Mouse (Mus musculus) spleen, postnatal 14 days (tissue): ENCODE measurements around the gene Snx20.

Experiments used
- DNase-seq, 2 experiments: peaks; one replicate each; pipeline ENCODE4 v3.0.0; 2021 to 2022; ENCODE audit warnings: low spot score in 2 of 2

The Snx20 gene

DNA sequence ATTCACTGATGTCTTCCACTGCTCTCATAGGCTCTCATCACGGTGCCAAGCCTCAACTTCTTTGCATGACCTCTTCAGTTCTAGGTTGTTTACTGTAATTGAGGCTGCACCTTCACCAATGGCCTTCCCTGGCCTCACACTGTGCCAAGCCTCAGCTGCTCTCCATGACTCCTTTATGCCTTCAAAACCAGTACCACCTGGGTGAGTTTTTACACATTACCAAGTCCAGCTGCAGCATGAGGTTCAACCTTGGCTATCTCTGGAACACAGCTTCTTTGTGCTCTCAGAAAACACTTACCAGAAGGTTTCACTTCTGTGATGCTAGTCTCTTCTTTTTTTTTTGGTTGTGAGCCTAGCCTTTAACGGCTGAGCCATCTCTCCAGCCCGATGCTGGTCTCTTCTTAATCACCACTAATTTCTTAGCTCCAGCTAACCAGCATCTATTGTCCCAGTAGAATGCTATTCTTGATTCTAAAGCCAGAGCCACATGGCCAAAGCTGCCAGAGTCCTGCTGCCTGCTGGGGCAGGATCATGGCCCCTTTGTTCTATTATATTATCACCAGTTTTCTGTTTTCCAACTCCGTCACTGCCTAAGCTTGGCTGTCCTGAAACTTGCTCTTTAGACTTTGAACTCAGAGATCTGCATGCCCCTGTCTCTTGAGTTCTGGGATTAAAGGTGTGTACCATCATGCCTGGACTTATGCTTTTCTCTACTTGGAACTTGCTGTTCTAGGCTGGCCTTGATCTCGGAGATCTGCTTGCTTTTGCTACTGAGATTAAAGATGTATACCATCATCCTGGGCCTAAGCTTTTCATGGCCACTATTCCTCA lies 7.0 kb upstream of the Snx20 start:
- no peak for DNase-seq

- no peak for DNase-seq
Measured at GRCm38 (mm10) chr8:88638908-88639307, 3.0 kb upstream of the Snx20 start.

DNA sequence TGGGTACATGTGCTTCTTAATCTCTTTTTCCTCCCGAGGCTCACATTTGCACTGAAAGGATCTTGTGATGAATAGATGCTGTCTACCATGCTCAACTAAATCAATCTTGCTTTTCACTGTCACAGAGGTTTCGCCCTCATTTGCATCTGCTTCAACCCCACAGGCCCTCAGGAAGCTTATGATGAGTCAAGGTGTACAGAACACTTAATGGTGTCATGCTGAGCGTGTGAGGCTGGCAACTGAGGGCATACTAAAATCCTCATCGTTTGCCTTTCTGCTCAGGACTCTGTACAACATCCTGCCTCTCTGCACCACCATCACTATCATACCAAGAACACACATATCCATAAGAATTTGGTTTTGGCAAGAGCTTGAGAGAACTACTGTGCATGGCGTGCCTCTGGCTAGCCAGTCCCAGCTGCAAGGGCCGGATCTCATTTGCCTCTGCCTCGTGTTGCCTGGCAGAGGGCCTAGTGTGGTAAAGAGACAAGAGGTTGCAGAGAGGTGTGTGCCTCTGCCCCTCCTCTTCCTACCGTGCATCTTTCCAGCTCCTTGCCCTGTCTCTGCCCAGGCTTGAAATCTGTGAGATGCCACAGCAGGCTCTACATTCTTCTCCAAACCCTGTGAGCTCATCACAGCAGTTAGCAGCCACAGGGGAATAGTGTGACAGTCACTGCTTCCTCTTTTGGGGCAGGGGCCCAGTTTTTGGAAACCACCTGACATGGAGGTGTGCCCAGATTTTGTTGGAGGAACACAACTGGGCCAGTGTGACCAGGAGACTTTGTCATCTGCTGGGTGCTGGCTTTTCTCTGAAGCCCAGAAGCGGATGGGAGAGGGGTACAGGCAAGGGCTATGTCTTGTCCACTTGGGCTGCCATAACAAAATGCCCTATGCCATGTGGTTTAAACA lies 1.4 kb upstream of the Snx20 start:
- peak in 1 of 2 experiments; percentile 49 for DNase-seq

- no peak for DNase-seq
Measured at GRCm38 (mm10) chr8:88633343-88633765, 2.6 kb downstream of the Snx20 start.

DNA sequence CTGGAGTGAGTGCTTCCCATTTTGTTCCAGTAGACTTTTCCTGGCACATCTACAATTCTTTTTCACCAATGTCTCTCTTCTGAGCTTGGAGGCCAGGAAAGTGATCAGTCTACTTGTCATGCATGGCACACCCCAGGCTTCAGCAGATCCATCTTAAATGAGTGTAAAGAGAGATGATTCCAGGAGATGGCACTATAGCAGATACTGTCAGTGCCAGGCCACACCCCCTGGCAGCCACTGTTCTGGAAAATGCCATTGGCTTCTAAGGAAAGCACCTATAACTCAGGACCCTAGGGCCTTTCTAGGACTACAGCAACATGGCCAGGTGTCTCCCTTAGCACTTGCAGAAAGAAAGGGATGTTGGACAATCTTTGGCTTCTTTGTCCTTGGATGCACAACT lies 4.8 kb downstream of the Snx20 start:
- no peak for DNase-seq

DNA sequence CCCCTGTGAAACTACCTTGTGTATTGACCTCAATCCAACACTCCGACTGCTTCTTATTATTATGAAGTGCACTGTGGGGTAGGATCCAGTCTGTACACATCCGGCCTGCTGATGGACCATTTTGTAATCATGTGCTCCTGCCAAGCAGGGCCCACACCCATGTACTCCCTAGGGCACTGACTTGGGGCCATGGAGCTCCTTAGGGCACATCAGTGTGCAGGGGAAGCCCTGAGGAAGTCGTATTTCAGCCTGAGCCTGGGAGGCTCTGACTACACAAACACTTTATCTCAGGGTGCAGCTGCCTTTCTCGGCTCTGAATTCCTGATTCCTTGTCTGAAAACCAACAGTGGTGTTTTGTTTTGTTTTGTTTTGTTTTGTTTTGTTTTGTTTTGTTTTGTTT lies 5.7 kb downstream of the Snx20 start:
- DNase-seq = no peak

DNA sequence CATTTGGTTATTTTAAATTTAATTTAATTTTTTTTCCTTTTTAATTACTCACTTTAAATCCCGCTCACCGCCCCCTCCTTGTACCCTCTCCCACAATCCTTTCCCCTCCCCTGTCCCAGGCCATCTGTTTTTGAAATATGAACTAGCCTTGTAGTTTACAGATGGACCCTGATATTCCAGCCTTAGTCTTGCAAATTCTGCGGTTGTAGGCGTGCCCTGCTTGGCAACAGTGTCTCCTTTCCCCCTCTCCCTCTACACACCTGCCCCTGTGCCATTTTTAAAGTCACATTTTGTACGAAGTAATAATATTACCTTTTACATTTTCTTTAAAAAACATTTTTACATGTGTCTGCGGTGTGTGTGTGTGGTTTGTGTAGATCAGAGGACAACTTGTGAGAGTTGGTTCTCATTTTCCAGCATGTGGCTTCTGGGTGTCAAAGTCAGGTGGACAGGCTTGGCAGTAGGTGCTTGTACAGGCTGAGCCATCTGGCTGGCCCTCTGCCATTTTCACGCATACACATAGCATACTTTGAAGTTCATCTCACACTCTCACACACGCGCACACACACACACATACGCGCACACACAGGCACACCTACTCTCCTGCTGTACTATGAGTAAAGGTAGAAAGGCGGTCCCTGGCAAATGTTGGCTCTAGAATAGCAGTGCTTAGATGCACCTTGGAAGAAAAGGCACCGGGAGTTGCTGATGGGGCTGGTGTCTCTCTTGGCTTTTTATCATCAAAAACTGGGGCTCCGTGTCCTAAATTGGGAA lies 7.7 kb downstream of the Snx20 start:
- no peak for DNase-seq

DNA sequence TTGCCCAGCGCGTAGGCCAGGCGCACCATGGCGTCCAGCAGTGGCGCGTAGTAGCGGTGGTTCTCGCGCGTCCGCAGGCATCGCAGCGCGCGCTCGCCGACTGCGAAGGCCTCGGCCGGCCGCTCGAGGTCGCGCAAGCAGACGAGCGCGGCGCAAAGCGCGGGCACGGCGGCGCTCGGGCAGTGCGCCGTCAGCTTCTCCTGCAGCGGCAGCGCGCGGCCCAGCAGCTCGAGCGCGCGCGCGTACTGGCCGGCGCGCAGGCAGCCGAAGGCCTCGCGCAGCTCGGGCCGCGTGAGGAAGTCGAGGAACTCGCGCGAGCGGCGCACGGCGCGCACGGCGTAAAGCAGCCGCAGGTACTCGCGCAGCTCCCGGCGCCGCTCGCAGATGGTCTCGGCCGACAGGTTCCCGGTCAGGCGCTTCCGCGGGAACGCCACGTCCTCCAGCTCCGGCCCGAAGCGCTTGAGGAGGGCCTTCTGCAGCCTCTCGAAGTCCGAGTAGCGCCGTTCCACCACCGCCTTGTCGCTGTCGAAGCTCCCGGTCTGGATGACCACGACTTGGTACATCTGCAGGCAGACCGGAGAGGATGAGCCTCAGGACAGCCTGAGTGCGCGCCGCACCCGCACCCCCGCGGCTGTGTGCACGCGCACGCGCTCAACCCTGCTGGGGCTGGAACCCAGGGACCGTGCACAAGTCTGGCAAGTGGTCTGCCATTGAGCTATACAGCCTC lies 8.5 kb downstream of the Snx20 start:
- peak in 1 of 2 experiments; percentile 11 for DNase-seq

GRCm38 (mm10) chr8:88626940-88627264 lies 9.0 kb downstream of the Snx20 start:
- DNase-seq = no peak

DNA sequence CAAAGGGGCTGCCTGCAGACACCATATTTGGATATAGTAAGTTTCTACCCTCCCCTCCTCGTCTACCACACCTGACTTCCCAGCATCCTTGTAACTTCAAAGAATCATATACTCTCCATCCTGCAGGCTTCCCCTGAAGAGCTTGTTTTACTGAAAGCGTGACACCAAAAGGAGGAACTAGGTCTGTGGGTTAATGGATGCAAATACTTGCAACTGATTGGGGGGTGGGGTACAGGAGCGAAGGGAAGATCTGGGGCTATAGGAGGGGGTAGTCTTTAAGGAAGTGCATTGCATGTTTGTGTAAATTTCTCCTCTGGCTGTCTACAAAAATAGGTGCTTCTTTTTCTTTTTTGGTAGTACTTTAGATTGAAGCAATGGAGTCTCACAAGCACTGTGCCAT lies 9.5 kb downstream of the Snx20 start:
- no peak for DNase-seq

DNA sequence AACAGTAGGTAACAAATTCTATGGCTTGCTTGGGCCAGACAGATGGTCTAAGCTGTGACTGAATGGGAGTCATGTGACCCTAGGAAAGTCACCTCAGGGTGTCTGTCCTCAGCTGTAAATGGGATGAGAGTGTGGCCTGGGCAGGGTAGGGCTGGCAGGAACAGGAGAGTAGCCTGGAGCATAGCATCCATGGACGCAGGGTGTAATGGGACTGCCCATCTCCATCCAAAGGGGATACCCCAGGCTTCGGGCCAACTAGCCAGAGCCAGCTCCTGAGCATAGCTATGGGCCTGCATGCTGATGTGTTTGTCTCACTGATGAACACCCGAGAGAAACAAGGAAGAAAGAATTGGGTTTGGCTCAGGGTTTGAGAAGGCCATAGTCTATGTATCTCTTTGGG lies 11.7 kb downstream of the Snx20 start:
- DNase-seq = no peak

- no peak for DNase-seq
Measured at GRCm38 (mm10) chr8:88623351-88623750, 12.6 kb downstream of the Snx20 start.

DNA sequence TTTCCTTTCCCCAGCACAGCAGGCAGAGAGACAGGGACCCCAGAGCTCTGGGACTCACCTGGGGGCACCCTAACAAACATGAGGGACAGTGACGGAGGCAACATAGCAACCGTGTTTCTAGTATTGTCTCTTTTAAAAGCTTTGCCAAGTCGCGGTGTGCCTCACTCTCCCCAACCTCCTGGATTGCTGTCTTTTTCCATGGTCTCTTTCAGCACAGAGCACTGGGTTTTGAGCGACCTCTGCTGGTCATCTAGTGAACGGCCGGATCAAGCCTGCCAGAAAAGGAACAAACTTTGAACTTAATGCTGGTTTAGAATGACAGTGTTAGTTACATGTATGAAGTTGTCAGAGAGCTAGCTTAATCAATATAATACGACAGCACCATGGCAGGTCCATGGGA lies 14.5 kb downstream of the Snx20 start:
- DNase-seq = peak; percentile 31 to 58

DNA sequence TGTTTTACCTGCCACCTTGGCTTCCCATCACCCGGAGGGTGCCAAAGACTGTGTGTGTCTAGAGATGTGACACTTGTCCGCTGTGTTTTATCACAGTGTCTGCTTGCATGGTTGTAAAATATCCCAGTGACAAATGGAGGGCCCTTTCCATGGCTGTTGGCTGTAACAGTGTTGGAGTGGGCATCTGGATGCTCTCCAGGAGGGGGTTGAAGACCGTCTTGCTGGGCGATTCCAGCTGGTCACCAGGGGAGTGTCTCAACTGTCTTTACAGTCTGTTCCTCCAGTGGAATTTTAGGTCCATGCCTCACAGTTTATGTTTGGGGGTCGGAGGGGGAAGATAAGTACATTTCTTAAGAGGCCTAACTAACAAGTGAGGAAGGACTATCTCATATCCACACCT lies 15.0 kb downstream of the Snx20 start:
- DNase-seq = no peak

- DNase-seq = no peak
Measured at GRCm38 (mm10) chr8:88619513-88619912, 16.4 kb downstream of the Snx20 start.

DNA sequence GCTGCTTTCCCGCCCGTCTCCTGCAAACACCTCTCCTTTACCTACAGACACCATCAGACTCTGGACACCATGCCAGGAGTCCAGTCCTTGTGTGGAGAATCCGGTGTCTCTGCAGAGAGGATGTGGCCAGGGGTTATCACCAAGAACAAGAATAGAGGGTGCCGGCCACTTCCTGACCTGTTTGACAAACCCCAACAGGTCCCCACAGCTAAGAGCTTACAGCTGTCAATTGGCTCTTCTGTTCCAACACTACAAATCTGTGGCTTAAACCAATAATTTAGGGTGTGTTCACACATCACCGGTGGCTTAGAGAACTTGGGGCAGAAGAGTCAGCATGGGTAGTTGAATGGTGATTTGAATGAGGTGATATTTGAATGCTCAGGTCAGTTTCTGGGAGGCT lies 17.3 kb downstream of the Snx20 start:
- DNase-seq = no peak

GRCm38 (mm10) chr8:88614981-88615380 lies 20.9 kb downstream of the Snx20 start:
- no peak for DNase-seq

DNA sequence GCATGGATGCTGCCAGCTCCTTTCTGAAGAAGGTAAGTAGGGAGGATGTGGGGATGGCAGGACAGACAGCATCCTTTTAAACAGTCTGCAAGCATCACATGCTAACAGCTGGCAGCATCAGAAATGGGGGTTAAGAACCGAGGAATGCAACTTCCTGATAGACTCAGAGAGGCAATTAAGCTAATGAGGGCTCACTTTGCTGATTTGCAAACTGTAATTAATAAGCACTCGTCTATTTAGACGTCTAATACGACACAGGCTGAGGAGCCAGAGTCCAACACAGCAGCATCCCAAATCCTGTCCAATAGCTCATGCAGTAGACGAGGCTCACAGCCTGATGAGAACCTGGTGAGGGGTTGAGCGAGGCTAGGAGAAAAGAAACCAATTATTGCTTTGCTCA lies 25.7 kb downstream of the Snx20 start:
- DNase-seq = no peak

DNA sequence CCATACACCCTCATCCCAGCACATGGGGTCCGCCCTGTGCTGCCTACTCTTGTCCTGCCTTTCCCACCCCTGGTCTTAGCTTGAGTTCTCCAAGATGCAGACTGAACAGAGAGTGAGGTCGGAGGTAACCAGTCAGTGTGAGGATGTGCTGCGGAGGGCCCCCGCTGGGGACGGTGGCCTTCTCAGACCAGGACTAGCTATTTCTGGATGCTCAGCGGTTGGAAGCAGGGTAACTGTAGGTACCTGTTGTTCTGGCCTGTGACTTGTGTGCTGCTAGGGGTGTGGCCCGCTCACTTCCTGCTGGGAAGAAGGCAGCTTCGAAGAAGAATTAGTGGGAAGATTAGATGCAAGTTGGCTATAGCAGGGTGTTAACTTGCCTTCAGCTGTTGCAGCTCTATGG lies 26.9 kb downstream of the Snx20 start:
- no peak for DNase-seq

GRCm38 (mm10) chr8:88605361-88606040 lies 30.4 kb downstream of the Snx20 start:
- DNase-seq = no peak
